Mouse (Mus musculus): Measurements from ENCODE around the gene Nnat. TPM values are rescaled to one million over a fixed set of nuclear protein-coding genes. Genes with fewer than 3 reads are reported as not detected.
A peak's percentile ranks its signal among the peaks of the same experiment; 100 is the strongest.

Gene Nnat
- polyA plus RNA-seq (2015; fragmentation: Nextera tagmentation; extraction: Ambion mirVana): 404 and 410 TPM in 2 replicates

DNA sequence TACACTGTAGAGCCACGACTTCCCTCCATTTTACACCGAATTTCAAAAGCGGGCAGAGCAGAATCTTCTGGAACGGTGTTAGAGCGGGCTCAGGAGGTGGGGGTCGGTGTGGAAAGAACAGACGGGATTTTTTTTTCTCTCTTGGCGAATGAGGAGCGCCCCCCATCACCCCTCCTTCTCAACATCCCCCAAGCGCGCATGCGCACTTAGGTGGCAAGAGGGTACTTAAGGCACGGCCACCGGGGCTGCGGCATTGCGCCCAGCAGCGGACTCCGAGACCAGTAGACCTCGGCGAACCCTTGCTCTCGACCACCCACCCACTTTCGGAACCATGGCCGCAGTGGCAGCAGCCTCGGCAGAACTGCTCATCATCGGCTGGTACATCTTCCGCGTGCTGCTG is at the start of gene Nnat:
Gene Nnat, plus strand, starts transcription at position 221 of the 400 bp plus-strand sequence.
- Histone ChIP-seq H3K4me1 (peaks cover 18% of the 10 kb centered on the region), H3K27me3 (replicated peaks) (no peaks in the 10 kb centered on the region), H3K27ac (0 out of 2 replicates have a peak within 1 kb of the TSS, but pooled peaks have one; percentile 8), H3K9me3 (no peaks in the 10 kb centered on the region), H3K36me3 (peaks cover 39% of the 10 kb centered on the region), H3K4me2 (peak within 1 kb of the TSS; percentile 67), H3K4me3 (replicated peaks) (peak within 1 kb of the TSS; percentile 46), H3K9ac (peak within 1 kb of the TSS; percentile 30; the same call in 1 of the 2 replicates)
- 57% methylated on average over 27 of the region's 27 CpGs for WGBS
- 0 out of 2 replicates have a peak, but pooled peaks have one; percentile 24 for ATAC-seq (ENCODE audit: insufficient read depth, low FRiP score, low read depth)

DNA sequence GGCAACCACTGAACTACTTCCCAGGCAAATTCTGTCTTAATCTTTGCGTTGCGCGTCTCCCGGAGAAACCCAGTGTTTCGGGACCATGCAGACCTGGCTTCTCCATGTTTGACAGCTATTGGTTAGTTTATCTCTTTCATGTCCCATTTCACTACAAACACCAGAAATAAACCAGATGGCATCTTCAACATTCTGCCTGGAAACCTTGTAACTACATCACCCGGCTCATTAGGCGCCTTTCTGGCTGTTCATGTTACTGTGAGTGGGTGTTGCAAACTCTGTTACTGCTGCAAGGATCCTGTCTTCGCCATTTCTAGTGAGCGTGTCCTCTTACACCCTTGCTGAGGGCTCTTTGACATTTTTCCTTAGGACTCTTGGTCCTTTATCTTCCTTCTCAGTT is 47.0 kb upstream of the Nnat start:
- Histone ChIP-seq H3K4me3 (replicated peaks) (no peak overlapping the region), H3K27me3 (replicated peaks) (no peaks in the 10 kb centered on the region), H3K9ac (no peak overlapping the region), H3K36me3 (no peaks in the 10 kb centered on the region), H3K4me2 (no peak overlapping the region), H3K27ac (no peak overlapping the region), H3K9me3 (no peaks in the 10 kb centered on the region), H3K4me1 (no peaks in the 10 kb centered on the region; the same call in 1 of the 2 replicates)
- 75% methylated on average over 9 of the region's 9 CpGs for WGBS
- no peak for ATAC-seq (ENCODE audit: insufficient read depth, low FRiP score, low read depth)

DNA sequence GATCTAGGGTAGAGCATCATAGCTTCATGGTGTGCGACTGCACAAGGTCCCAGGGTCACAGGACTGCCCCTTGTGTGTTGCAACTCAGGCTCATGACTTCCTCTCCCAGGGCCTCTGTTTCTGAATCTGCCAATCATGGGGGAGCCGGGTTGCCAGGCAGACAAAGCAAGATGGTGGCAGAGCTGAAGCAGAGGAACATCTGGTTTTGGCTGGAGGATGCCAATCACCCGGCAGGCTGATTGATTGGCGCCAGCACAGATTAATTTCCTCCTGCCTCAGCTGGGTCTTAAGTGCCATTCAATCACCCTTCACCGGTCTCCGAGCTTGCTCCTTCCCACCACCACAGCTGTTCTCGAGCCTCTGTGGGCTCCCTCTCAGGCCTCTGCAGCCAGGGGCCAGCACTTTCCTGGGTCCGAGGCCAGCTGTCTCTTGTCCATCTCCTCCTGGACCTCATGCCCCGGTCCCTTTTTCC is 46.1 kb upstream of the Nnat start:
- H3K4me1 ChIP-seq: no peaks in the 10 kb centered on the region; the same call in 1 of the 2 replicates
- H3K36me3 ChIP-seq: no peaks in the 10 kb centered on the region
- no peak overlapping the region for H3K27ac ChIP-seq
- no peak overlapping the region for H3K4me2 ChIP-seq
- no peak for ATAC-seq (ENCODE audit: insufficient read depth, low FRiP score, low read depth)
- 46% methylated on average over 9 of the region's 9 CpGs for WGBS
- H3K27me3 ChIP-seq (replicated peaks): no peaks in the 10 kb centered on the region
- no peak overlapping the region for H3K9ac ChIP-seq
- H3K9me3 ChIP-seq: no peaks in the 10 kb centered on the region
- no peak overlapping the region for H3K4me3 ChIP-seq (replicated peaks)

DNA sequence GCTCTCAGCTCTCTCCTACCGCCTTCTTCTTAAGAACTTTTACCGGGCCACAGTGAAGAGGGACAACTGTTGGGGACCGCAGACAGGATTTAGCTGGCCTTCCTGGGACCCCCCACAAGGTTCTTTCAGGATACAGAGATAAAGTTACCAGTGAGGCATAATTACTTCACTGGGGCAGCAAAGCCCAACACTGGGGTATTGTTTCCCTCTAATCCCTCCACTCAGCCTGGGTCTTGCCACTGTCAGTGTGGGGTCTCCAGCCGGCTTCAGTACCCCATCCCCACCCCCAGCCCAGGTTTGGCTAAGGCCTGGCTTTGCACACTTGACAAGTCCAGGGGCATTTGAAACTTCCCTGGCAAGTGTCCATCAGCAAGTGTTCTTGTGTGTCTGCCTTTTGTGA is 45.5 kb upstream of the Nnat start:
- Histone ChIP-seq H3K4me1 (no peaks in the 10 kb centered on the region; the same call in 1 of the 2 replicates), H3K4me2 (no peak overlapping the region), H3K9me3 (no peaks in the 10 kb centered on the region), H3K36me3 (no peaks in the 10 kb centered on the region), H3K27ac (no peak overlapping the region), H3K9ac (no peak overlapping the region), H3K27me3 (replicated peaks) (no peaks in the 10 kb centered on the region), H3K4me3 (replicated peaks) (no peak overlapping the region)
- ATAC-seq (ENCODE audit: insufficient read depth, low FRiP score, low read depth): no peak
- 35% methylated on average over 4 of the region's 4 CpGs for WGBS

DNA sequence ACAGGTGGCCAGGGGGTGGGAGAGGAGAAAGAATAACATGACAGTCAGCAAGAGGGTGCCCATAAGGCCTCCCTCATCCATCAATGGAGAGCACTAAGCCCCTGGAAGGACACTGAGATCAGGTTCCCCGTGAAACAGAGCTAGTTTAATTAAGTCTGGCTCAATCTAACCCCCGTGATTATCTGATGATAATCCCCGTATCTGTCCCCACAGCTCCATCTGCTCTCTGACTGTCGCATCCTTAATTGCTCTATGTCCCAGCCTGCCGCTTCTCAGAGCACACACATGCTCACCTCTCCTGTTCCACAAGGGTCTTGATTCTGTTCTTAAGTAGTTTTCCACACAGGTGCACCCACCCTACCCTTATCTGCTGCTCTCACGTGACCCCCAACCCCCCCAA is 42.4 kb upstream of the Nnat start:
- H3K4me3 ChIP-seq (replicated peaks): no peak overlapping the region
- no peak for ATAC-seq (ENCODE audit: insufficient read depth, low FRiP score, low read depth)
- H3K4me2 ChIP-seq: no peak overlapping the region
- no peaks in the 10 kb centered on the region for H3K27me3 ChIP-seq (replicated peaks)
- H3K9ac ChIP-seq: no peak overlapping the region
- H3K4me1 ChIP-seq: no peaks in the 10 kb centered on the region
- no peaks in the 10 kb centered on the region for H3K36me3 ChIP-seq
- no peaks in the 10 kb centered on the region for H3K9me3 ChIP-seq
- no peak overlapping the region for H3K27ac ChIP-seq
- 70% methylated on average over 6 of the region's 6 CpGs for WGBS

DNA sequence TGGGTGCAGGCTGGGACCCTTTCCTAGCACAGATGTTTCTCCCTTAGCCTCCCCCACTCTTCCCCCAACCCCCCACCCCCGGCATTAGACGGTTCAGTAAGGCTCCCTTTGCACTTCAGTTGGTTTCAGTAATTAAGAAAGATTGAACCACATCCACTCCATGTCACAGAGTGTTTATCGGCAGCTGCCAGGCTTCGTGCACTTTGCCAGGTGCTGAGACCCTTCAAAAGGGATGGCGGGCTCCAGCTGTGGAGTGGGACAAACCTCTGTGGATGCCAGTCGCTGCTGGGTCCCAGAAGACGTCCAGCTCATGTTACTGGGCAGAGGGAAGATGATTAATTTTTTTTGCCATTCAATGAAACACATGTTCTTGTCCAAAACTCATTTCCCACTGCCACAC is 41.4 kb upstream of the Nnat start:
- 34% methylated on average over 7 of the region's 7 CpGs for WGBS
- no peak overlapping the region for H3K9ac ChIP-seq
- H3K27ac ChIP-seq: no peak overlapping the region
- no peaks in the 10 kb centered on the region for H3K36me3 ChIP-seq
- no peaks in the 10 kb centered on the region for H3K4me1 ChIP-seq
- no peak overlapping the region for H3K4me3 ChIP-seq (replicated peaks)
- H3K9me3 ChIP-seq: no peaks in the 10 kb centered on the region
- ATAC-seq (ENCODE audit: insufficient read depth, low FRiP score, low read depth): no peak
- no peak overlapping the region for H3K4me2 ChIP-seq
- H3K27me3 ChIP-seq (replicated peaks): no peaks in the 10 kb centered on the region

DNA sequence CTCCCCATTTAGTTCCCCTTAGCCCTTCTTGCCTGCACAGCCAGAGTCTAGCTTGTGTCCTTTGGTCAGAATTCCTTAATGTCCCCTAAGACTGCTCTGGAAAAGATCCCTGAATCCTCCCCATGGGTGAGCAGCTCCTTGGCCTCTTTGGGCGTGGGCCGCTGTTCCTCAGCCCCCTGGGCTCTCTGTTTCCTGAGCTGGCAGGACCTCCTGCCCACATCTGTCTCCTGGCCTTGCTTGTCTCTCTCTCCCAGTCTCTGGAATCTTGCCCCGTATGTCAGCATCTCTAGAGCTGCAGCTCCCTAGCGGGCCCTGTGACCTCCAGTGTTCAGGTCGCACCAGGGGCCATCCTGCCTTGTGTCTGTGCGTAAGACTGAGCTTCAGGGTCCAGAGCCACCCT is 40.4 kb upstream of the Nnat start:
- Histone ChIP-seq H3K9me3 (no peaks in the 10 kb centered on the region), H3K4me2 (no peak overlapping the region), H3K27ac (no peak overlapping the region), H3K36me3 (no peaks in the 10 kb centered on the region), H3K4me1 (no peaks in the 10 kb centered on the region), H3K27me3 (replicated peaks) (no peaks in the 10 kb centered on the region), H3K4me3 (replicated peaks) (no peak overlapping the region), H3K9ac (no peak overlapping the region)
- ATAC-seq (ENCODE audit: insufficient read depth, low FRiP score, low read depth): no peak
- WGBS: 64% methylated on average over 6 of the region's 6 CpGs

DNA sequence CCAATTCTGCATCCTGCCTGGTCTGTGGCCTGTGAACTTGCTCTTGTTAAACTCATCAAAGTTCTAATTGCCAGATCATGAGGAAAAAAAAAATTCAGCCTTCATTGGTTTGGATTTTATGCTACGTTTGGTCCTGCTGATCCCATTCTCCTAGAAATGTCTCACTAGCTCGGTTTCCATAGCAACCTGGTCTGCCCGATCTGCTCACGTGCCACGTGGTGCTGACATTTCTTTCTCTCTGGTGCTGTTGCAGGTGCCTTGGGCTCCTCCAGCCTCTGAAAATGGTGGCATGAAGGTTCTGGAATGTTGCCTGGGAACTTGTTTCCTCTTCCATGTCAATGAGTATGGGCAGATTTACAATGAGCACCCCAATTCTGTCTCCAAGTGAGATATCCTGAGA is 39.4 kb upstream of the Nnat start:
- Histone ChIP-seq H3K4me1 (no peaks in the 10 kb centered on the region), H3K36me3 (no peaks in the 10 kb centered on the region), H3K4me3 (replicated peaks) (no peak overlapping the region), H3K9me3 (no peaks in the 10 kb centered on the region), H3K9ac (no peak overlapping the region), H3K27me3 (replicated peaks) (no peaks in the 10 kb centered on the region), H3K27ac (no peak overlapping the region), H3K4me2 (no peak overlapping the region)
- WGBS: 33% methylated on average over 5 of the region's 5 CpGs
- no peak for ATAC-seq (ENCODE audit: insufficient read depth, low FRiP score, low read depth)

DNA sequence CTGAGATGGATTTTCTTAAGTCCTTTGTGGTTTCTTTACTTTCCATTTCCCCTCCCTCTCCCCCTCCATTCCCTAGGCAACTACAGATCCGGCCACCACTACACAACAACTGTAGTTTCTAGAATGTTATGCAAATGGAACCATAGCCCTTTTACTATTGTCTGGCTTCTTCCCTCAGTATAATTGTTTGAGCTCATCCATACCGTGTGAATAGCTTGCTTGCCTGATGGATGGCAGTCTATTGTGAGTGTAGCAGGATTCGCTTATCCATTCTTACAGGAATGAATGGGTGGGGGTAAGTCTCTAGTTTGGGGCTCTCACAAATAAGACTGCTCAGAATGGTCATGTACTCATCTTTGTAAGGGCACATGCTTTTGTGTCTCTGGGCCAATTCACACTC is 37.3 kb upstream of the Nnat start:
- no peak overlapping the region for H3K4me2 ChIP-seq
- no peaks in the 10 kb centered on the region for H3K9me3 ChIP-seq
- H3K4me1 ChIP-seq: no peaks in the 10 kb centered on the region
- ATAC-seq (ENCODE audit: insufficient read depth, low FRiP score, low read depth): no peak
- no peak overlapping the region for H3K27ac ChIP-seq
- H3K4me3 ChIP-seq (replicated peaks): no peak overlapping the region
- no peaks in the 10 kb centered on the region for H3K36me3 ChIP-seq
- WGBS: 61% methylated on average over 3 of the region's 3 CpGs
- H3K27me3 ChIP-seq (replicated peaks): no peaks in the 10 kb centered on the region
- no peak overlapping the region for H3K9ac ChIP-seq

DNA sequence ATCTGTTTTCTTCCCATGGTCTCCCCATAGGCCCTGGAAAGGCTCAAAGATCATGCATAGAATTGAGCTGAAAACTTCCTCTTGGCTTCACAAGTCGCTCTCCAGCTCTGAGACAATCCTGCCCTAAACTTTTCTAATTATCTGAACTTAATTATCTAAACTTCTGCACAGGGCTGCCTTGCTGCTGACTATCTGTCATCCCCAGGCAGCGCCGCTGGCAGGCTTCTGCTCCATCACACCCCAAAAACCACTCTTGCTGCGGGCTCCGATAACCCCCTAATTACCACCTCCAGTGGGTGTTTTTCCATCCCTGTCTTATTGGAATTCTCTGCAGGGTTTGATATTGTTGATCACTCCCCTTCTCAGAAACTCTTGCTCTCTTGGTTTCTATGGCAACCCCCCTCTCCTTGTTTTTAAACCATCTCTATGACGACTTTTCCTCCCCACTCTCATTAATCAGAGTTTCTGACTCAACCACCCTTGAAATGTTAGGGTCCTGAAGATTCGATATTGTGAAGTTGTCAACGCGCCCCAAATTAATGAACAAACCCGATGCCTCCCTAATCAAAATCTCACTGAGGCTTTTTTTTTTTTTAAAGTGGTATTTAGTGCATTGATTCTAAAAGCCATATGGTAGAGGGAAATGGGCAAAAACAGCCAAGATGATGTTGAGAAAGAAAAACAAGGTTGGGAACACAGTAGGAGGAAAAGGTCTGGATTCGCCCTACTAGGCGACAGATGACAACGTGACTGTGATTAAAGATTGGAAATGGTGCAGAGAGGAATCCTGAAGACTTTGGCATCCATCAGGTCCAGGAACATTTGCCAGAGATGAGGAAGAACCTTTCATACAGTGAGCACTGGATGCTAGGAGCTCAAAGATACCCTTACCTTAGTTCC is 29.6 kb upstream of the Nnat start:
- H3K36me3 ChIP-seq: no peaks in the 10 kb centered on the region
- no peaks in the 10 kb centered on the region for H3K9me3 ChIP-seq
- H3K4me2 ChIP-seq: no peak overlapping the region
- ATAC-seq (ENCODE audit: insufficient read depth, low FRiP score, low read depth): no peak
- H3K27me3 ChIP-seq (replicated peaks): no peaks in the 10 kb centered on the region
- no peak overlapping the region for H3K4me3 ChIP-seq (replicated peaks)
- WGBS: 67% methylated on average over 13 of the region's 13 CpGs
- peaks cover 4% of the 10 kb centered on the region; the same call in 1 of the 2 replicates for H3K4me1 ChIP-seq
- H3K27ac ChIP-seq: no peak overlapping the region
- no peak overlapping the region for H3K9ac ChIP-seq

DNA sequence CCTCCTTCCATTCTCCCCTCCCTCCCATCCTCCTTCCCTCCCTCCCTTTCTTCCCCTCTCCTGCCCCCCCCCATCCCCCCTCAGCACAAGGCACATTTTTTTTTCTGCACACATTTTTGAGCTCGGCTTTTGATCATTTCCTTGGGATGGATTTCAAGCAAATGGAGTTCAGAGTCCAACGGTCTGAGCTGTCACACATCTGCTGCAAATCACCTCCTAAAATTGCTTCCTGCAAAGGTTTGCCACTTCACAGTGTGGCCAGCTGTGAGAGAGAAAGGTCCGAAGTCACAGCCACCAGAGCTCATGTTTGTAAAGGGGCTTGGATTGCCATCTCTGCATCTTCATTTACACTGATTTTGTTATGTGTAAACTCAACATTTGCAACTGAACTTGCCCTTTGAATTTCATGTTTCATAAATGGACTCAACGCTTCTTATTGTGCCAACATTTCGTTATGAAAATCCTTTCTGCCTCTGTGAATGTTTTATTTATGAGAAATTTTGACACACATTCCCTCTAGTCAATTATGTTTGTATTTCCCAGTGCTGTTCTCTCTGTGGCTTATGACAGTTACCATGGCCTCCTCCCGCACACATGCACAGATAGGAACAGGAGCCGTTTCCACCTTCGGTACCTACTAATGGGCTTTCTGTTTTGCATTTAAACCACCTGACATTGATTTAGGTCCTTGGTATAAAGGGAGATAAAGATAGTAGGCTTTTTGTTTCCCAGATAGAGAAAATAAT is 28.0 kb upstream of the Nnat start:
- H3K9me3 ChIP-seq: no peaks in the 10 kb centered on the region
- no peaks in the 10 kb centered on the region for H3K27me3 ChIP-seq (replicated peaks)
- no peaks in the 10 kb centered on the region for H3K36me3 ChIP-seq
- H3K27ac ChIP-seq: no peak overlapping the region
- no peak overlapping the region for H3K4me2 ChIP-seq
- ATAC-seq (ENCODE audit: insufficient read depth, low FRiP score, low read depth): no peak
- H3K4me1 ChIP-seq: peaks cover 4% of the 10 kb centered on the region; the same call in 1 of the 2 replicates
- no peak overlapping the region for H3K4me3 ChIP-seq (replicated peaks)
- WGBS: 39% methylated on average over 8 of the region's 8 CpGs
- H3K9ac ChIP-seq: no peak overlapping the region

DNA sequence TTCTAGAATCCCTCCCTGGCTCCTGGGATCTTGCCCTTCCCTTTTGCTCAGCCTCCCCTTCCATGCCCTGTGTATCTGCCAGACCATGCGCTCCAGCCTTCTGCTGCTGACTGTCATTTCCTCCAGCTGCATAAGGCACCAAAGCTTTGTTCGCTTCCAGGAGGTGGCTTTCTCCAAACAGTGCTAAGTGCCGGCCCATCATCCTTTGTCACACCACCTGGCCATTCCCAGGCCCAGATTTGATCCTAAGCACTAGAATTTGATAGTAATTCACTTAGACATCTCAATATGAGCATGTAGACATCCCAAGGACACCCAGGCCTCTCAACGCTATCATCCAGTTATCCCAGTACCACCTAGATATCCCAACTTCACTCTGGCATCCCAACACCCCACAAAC is 25.7 kb upstream of the Nnat start:
- no peak overlapping the region for H3K4me3 ChIP-seq (replicated peaks)
- no peak for ATAC-seq (ENCODE audit: insufficient read depth, low FRiP score, low read depth)
- H3K27me3 ChIP-seq (replicated peaks): no peaks in the 10 kb centered on the region
- peaks cover 4% of the 10 kb centered on the region; the same call in 1 of the 2 replicates for H3K4me1 ChIP-seq
- H3K36me3 ChIP-seq: no peaks in the 10 kb centered on the region
- WGBS: 76% methylated on average over 4 of the region's 4 CpGs
- no peak overlapping the region for H3K27ac ChIP-seq
- H3K9me3 ChIP-seq: no peaks in the 10 kb centered on the region
- H3K9ac ChIP-seq: no peak overlapping the region
- no peak overlapping the region for H3K4me2 ChIP-seq
